Mouse (Mus musculus) cerebellum, postnatal 14 days (tissue): ENCODE measurements around the gene Foxn1.

Source experiments
- DNase-seq, 2 experiments: peaks; one replicate each; pipeline ENCODE4 v3.0.0; 2021; ENCODE audit warnings: mixed read lengths in 2 of 2

The Foxn1 gene

DNA sequence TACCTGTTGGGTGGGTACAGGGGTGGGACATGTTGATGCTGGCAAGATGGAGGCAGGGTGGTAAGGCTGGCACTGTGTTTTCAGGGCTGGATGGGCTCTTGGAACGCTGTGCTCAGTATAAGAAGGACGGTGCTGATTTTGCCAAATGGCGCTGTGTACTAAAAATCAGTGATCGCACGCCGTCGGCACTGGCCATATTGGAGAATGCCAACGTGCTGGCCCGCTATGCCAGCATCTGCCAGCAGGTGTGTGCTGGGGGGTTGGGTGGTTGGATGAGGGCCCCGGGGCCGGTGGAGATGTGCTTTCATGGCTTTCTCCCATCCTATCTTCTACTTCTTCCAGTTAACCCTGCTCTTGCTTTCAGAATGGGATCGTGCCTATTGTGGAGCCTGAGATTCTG, 61.4 kb downstream of the Foxn1 start:
- DNase-seq = peak; percentile 53 to 61

- peak; percentile 77 to 91 for DNase-seq
These were observed 62.2 kb downstream of the Foxn1 start for GRCm38 (mm10) chr11:78324000-78324785.

- peak; percentile 78 to 83 for DNase-seq
These were observed 63.5 kb downstream of the Foxn1 start, which contains the start of gene Aldoc for GRCm38 (mm10) chr11:78322860-78323259. Gene Aldoc (plus strand): TSS chr11:78322968.

DNA sequence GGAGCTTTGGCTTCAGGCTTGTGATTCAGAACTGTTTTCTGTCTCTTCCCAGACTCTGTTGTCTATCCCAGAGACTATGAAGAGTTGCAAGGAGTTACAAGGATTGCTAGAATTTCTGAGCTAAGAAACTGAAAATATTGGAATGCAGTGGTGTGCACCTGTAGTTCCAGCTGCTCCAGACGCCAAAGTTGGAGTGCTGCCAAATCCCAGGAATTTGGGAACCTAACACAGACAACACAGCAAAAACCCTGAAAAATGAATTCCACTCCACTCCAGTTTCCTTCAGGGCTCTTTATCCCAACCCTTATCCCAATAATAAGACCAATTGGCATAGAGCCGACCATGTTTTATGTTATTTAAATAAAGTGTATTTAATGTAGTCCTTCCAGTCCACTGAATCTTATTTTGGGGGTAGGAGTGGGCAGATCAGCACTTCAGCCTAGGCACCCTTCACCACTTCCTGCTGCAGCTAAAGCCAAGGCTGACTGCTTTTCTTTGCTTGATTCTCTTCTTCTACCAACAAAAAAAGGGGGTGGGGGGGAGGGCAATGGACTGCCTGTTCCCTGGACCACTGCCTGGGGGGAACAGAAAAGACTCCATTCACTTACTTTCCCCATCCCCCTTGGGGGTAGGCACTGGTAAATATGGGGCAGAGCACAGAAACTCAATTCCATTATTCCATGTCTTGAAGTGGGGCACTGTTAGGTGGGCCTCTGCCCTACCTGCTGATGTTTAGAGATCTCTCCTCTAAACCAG, 64.1 kb downstream of the Foxn1 start:
- DNase-seq = peak; percentile 11 to 38

DNA sequence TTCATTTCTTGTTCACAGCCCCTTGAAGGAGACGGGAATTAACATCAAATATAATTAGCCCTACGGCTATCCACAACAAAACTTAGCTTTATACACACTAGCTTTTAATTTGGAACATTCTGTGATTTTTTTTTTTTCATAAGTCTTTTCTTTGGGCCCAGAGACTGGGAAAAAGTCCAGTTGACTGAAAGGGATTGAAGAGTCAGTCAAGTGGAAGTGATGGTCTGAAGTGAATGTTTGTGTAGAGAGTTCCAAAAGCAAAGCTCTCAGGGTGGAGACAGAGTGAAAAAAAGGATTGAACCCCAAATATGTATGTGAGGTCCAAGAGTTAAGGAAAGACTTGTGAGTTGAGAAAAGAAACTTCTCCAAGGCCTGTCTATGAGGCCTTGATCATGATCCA, 67.9 kb downstream of the Foxn1 start:
- DNase-seq = no peak

DNA sequence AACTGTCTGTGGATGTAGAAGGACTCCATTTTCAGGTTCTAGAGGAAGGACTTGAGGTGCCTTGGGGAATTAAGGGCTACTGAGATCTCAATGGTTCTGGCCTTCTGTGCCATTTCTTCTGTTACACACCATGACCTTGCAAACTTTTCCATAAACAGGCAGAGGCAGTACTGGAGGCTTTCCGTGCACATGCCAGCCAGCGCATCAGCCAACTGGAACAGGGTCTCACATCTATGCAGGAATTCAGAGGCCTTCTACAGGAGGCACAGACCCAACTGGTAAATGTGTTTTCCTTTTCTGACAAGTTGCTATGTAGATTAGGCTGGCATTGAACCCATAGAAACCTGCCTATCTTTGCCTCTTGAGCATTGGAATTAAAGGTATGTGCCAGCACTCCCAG, 72.7 kb downstream of the Foxn1 start:
- no peak for DNase-seq

DNA sequence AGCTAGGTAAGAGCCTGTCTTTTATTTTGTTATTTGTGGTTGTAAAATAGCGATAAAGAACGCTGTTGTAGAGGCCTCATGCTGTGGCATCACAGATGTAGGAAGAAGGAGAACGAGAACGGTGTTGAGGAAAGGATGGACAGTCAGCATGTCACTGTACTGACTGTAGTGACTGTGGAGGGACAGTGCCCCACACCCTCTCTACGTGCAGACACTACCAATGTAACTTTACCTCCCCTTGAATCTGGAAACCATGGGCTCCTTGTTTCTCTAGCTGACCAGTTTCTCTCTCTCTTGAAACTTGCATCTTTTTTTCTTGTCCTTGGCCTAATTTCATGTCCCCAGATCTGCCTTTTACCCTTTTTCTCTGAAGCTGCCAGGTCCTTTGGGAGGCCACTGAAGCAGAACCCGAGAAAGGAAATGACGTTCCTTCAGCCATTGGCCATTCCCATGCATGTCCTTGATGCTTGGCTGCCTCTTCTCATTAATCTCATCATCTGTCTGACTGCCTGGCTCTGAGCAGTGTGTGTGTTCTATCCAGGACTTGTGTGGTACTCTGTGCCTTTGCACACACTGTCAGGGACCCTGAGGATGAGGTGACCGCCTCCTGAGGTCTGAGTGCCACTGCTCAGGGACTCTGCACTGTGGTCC, 75.4 kb downstream of the Foxn1 start:
- DNase-seq = no peak
